Mouse (Mus musculus): ENCODE measurements around the gene Tpbgl.

The Tpbgl gene

GRCm38 (mm10) chr7:99626376-99627270, at the start of gene Tpbgl:
Tpbgl (minus strand) TSS chr7:99627103.
- DNase-seq: peak; percentile 69 to 83

- peak in 1 of 2 experiments; percentile 31 for DNase-seq
Observed at GRCm38 (mm10) chr7:99674890-99675289, 48.0 kb upstream of the Tpbgl start.

- no peak for DNase-seq
Observed at GRCm38 (mm10) chr7:99674209-99674608, 47.3 kb upstream of the Tpbgl start.

GRCm38 (mm10) chr7:99673188-99673587, 46.3 kb upstream of the Tpbgl start:
- no peak for DNase-seq

- no peak for DNase-seq
Observed at GRCm38 (mm10) chr7:99671544-99672435, 44.9 kb upstream of the Tpbgl start.

GRCm38 (mm10) chr7:99670915-99671314, 44.0 kb upstream of the Tpbgl start:
- DNase-seq: no peak

- peak; percentile 78 for DNase-seq
Observed at GRCm38 (mm10) chr7:99668802-99669201, 41.9 kb upstream of the Tpbgl start.

GRCm38 (mm10) chr7:99667096-99667495, 40.2 kb upstream of the Tpbgl start:
- no peak for DNase-seq

GRCm38 (mm10) chr7:99665731-99666452, 39.0 kb upstream of the Tpbgl start:
- DNase-seq: no peak

- peak; percentile 91 to 93 for DNase-seq
Observed at GRCm38 (mm10) chr7:99664571-99665485, 37.9 kb upstream of the Tpbgl start.

GRCm38 (mm10) chr7:99663507-99664220, 36.8 kb upstream of the Tpbgl start:
- DNase-seq: no peak

- no peak for DNase-seq
Observed at GRCm38 (mm10) chr7:99662311-99662710, 35.4 kb upstream of the Tpbgl start.

GRCm38 (mm10) chr7:99661571-99662230, 34.8 kb upstream of the Tpbgl start:
- DNase-seq: peak; percentile 78 to 85

GRCm38 (mm10) chr7:99661071-99661470, 34.2 kb upstream of the Tpbgl start:
- DNase-seq: no peak

GRCm38 (mm10) chr7:99659379-99660029, 32.6 kb upstream of the Tpbgl start:
- DNase-seq: peak; percentile 86 to 90

GRCm38 (mm10) chr7:99654244-99654643, 27.3 kb upstream of the Tpbgl start:
- DNase-seq: no peak

GRCm38 (mm10) chr7:99649585-99649984, 22.7 kb upstream of the Tpbgl start:
- DNase-seq: no peak

GRCm38 (mm10) chr7:99648623-99649022, 21.7 kb upstream of the Tpbgl start:
- peak; percentile 84 to 87 for DNase-seq

GRCm38 (mm10) chr7:99644701-99645100, 17.8 kb upstream of the Tpbgl start:
- DNase-seq: no peak

GRCm38 (mm10) chr7:99642078-99642477, 15.2 kb upstream of the Tpbgl start:
- DNase-seq: no peak

Measured in cerebellum, postnatal 10 days (tissue).